Mouse (Mus musculus) testis, postnatal 10 days (tissue): ENCODE data around the gene Phc2.
"Not testable (repeated sequence)": the region's sequence is repeated elsewhere in the genome, so short reads cannot be mapped to it uniquely, and the experiment has no call there.

Experiments used
- DNase-seq: peaks from one replicate; pipeline ENCODE4 v3.0.0; 2021; ENCODE audit warnings: low spot score

The Phc2 gene

DNA sequence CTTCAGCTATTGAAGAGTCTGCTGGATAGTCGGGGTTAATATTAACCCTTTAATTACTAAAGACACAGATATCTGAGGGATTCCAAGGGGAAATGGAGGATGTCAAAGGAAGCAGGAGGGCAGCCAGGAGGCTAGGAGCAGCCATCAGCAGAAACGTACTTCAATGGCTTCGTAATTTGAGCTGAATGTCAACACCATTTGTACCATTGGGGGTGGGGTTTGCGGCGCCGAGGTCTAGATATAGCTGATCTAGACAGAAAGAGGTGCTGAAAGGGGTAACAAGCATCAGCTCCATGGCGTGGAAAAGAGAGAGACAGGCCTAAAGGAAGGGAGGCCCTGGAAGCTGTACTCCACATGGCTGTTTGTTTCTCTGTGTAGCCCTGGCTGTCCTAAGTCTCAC is 7.7 kb upstream of the Phc2 start:
- DNase-seq: no peak

DNA sequence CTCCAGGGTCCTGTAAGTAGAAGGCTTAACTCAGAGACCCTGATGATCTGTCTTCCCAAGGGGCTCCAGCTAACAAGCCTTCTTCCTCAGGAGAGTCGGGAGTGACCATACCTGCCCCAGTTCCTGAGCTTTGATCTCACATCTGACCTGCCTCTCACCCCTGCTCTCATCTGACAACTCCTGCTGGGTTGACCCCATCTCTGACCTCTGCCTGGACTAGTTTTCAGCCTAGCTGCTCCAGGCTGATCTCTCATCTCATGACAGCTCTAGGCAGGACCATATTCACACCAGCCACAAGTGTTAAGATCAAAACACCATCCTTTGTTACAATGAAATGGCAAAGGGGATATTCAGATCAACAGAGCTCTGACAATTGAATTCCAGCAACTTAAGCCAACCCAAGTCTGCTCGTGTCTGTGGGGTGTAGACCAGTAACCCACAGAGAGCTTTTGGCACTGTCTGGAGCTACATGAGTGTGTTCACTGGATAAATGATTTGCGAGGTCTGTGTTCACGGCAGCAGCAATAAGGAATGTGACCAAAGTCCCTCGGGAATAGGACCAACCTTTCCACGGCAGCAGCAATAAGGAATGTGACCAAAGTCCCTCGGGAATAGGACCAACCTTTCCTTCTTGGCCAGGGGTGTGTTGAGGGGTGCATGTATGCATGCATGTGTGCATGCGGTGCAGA is 5.8 kb upstream of the Phc2 start:
- no peak for DNase-seq

DNA sequence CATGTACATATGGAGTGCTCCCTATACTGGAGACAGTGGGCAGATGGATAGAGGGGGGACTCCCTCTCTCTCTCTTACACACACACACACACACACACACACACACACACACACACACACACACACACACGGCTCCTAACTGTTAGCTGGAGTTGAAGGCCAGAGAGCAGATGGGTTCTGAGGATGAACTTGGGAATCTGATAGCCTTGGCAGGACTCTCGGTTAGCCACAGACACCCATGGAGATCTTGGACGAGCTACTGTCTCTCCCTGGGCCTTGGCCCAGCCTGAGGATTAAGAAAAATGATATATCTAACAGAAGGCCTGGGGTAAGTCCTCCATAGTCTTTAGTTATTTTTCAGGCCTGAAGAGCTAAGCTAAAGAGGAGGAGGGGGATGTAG is 3.0 kb upstream of the Phc2 start:
- no peak for DNase-seq

DNA sequence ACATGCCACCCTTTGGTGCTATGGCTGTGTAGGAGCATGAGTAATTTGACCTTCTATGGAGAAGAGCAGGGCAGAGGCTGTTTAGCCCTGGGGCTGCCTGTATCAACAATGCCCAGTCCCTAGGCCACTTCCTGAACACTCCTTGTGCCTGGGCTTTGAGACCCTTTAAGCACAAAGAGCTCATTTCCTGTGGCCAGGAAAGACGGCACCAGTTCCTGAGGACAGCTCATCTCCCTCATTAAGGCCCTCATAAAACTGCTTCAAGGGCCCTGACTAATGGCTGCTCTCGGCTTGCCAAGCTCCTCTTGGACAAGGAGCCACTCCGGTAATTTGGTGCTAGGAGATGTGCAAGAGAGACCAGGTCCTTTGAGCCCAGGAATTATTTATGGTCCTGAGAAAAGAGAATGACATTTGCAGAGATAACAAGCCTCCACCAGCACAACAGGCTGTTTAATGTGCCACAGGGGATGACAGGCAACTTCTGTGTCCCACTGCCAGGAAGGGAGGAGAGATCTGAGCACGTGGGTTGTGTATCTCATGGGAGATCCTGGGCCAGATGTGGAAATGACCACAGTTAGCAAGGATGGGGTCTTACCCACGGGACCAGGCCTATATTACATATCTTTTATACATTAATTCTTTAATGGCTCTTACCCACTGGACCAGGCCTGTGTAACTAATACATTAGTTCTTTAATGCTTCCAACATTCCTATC is 1.8 kb upstream of the Phc2 start:
- DNase-seq: no peak

DNA sequence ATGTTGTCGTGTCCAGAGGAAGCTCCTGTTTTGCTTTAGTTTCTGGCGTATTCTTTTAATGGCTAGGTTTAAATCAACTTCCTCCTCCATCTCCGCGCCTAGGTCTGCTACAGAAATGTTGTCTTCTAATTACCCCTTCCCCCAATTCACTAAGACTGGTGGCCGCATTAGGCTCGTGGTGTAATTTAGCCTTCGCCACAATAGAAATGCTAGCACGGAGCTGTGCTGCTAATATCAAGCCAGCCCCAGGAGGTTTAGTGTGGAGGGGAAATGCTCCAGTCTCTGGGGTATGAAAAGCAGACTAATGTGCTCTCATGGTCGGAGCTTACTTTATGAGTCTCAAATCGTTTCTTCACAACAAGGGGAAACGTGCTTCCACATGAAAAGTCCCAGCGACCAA is 944 bp downstream of the Phc2 start:
- no peak for DNase-seq

DNA sequence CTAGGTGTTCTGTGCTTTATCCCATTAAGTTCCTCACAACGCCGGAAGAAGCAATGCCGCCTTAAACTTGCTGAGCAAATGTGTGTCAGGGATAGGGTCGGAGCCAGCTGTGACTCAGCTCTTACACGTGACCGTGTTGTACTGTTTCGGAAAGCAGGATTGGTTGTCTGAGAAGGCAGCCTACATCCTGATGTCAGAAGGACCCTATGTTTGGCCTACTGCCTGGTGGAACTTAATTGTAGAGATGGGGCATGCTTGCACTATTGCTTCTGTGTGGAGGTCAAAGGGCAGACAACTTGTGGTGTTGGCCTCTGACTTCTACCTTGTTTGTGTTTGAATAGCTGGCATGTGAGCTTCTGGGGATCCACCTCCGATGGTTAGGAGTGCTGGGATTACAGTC is 5.7 kb downstream of the Phc2 start:
- no peak for DNase-seq

DNA sequence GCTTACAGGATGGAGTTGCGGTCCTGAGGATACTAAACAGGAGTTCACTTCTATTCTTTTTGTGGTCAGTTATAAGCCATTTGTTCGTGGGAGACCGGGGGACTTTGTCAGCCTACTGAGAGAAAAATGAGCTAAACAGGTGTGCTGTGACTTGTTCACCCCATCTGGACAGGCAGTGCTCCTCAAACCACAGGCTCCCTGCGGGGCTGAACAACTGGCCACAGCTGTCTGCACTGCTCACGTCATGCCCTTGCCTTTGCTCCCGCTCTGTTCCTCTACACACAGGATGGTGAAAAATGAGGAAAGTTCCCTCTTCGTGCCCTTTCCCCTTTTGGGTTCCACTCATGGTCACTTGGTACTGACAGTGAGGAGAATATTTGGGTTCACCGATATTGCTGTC is 6.6 kb downstream of the Phc2 start:
- no peak for DNase-seq

DNA sequence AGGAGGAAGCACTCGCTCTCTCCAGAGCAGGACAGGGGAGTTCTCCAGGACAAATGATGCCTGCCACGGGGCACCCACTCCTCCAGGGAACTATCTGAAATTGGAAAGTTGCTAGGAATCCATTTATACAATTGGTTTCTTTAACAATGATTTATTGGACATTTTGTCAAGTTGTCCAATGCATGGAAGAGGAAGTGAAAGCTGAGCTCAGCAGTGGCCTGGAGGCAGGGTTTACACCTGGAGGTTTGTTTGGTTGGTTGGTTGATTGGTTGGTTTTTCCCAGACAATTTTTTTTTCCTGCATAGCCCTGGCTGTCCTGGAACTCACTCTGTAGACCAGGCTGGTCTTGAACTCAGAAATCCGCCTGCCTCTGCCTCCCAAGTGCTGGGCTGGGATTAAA is 9.5 kb downstream of the Phc2 start:
- DNase-seq: no peak

DNA sequence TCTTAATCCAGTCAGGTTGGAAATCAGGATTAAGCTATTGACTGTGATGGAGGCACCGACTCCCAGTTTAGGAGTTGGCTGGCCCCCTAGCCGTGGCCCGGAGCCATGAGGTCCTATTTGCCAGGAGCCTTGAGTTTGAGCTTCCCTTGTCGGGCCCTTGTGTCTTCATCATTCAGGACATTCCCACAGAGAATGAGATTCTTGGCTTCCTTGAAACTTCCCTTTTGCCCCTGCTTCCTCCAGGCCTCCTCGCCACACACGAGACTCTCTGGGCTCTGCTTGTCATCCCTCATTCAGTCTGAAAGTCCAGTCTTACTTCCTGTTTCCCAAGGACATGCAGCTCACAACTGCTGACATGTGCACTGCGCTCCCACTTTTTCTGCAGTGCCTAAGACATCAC is 11.9 kb downstream of the Phc2 start:
- not testable (repeated sequence) for DNase-seq

DNA sequence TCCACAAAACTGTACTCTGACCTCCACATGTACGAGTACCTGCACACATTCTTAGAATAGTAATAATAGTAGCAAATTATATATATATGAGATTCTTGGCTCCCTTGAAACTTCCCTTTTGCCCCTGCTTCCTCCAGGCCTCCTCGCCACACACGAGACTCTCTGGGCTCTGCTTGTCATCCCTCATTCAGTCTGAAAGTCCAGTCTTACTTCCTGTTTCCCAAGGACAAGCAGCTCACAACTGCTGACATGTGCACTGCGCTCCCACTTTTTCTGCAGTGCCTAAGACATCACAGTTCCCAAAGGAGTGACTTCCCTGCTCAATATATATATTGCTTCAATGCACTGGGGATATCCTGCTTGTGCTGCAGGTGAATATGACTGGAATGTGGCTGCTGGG is 12.7 kb downstream of the Phc2 start:
- DNase-seq: not testable (repeated sequence)

DNA sequence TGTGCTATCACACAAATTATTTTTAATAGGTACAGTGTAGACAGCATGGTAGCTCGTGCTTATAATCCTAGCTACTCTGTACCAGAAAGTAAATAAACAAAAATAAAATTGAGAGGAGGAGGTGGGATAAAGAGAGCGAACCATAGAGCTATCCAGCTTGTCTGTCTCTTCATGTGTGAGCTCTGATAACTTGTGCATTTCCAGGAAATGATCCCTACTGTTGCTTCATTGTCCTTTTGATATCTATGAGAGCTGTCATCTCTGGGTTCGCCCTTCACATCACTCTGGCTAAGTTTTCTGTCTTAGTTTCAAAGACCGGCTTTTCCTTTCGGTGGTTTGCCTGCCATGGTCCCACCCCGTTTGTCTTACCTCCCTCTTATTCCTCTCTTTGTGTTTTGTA is 14.7 kb downstream of the Phc2 start:
- no peak for DNase-seq

DNA sequence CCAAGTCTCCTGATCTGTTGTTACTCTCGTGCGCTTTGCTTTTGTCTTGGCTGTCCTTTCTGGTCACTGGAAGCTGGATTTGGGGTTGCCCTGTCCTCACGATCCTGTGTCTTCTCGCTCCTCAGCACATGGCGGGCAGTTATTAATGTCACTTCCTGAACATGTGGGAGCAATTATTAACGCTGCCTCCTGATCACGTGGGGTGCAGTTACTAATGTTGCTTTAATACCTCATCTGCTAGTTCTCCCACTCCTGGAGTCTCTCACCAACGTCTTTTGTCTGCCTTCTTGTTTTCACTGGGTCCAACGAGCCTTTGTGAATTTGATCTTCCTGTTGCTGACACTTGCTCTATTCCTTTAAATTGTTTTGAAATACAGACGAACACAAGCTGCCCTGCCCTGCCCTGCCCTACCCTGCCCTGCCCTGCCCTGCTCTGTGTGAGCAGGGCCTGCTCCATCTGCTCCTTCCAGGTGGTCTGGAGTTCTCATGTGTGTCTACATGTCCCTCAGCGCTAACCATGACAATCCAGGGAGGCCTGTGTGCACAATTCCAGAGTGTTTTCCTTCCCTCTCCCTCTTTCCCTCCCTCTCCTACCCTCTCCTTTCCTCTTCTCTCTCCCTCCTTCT is 16.2 kb downstream of the Phc2 start:
- DNase-seq: no peak

DNA sequence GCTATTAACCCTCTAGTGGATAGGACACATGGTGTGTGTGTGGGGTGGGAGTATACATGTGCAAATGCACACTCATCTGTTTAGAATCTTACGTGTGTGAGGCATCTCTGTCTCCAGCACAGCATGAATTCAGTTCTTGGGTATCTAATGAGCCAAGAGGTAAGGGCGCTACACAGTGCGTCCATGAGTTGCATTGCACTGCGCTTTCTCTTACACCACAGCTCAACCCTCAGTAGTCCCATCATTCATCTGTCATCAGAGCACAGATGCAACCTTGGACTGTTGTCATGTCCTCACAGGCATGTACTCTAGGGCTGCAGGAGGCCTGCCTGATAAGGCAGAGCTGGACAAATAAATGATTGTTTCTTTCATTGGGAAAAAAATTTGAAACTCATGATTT is 18.0 kb downstream of the Phc2 start:
- DNase-seq: no peak

DNA sequence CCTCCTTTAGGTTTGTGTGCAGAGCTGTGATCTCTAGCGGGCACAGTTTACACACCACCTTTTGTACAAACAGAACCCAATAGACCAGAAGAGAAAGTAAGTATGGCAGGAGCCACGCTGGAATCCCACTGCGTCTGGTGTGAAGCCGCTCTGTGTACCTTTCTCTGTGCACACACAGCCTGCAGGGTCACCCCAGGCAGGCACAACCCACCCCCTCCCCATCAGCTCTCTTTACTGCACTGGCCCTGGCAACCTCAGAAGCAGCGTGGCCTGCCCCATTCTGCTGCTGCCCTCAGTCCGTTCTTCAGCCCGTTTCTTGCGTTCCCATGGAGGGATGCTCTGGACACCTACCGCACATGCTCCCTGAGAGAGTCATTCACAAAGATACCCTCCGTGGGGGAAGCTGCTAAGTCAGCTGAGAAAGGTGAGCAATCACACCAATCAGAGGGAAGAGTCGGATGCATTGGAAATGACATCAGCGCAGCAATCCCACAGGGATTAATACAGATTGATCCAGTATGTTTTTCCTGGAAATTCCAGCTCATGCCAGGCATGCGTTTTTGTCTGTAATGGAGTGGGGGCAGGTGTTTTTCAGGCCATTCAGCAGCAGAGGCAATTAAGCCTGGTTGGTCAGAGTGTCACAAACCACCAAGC is 24.2 kb downstream of the Phc2 start:
- DNase-seq: no peak

DNA sequence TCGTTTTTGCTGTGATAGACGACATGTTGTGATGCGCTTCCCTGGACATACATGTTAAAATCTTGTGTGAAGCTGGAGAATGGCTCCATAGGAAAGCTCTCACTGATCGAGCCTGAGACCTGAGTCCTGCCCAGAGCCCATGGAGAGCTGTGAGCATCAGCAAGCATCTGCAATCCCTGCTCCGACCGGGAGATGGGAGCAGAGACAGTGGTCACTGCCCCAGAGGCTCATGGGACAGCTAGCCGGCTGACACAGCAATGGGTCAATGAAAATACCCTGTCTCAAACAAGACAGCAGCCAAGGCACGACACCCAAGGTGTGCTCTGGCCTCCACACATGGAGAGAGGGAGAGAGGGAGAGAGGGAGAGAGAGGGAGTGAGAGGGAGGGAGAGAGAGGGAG is 26.6 kb downstream of the Phc2 start:
- peak; percentile 73 for DNase-seq

DNA sequence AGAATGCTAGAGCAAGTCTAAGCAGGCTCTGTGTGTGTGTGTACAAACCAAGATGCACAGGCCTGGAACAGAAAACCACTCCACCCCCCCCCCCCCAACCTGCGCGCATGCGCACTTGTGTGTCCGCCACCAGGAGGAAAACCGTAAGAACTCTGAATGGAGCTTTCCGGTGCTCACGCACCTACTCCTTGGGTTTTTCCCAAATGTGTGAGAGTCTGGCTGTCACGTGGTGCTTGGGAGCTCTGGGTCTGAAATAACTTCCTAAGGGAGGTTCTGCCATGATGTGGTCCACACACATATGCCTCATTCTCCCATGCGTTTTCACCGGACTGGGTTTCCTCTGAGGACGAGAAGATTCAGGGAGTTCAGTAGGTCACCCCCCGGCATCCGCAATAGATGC is 27.8 kb downstream of the Phc2 start:
- no peak for DNase-seq

DNA sequence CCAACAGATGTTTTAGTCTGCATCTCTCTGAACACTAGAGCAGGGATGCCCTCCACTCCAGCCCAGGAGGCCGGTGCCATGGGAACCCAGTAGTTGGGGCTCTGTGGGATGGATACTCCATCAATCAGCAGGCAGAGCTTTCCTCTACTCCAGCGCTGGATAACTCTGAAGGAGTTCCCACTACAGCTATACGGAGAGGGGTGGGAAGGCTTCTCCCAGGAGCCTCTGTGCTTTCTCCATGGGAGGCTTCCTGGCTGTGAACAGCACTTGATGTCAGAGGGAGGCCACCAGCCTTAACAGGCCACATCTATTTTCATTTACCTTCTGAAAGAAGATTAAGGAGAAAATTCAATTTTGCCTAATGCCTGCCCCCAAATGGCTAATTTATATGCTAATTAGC is 29.2 kb downstream of the Phc2 start:
- DNase-seq: no peak

DNA sequence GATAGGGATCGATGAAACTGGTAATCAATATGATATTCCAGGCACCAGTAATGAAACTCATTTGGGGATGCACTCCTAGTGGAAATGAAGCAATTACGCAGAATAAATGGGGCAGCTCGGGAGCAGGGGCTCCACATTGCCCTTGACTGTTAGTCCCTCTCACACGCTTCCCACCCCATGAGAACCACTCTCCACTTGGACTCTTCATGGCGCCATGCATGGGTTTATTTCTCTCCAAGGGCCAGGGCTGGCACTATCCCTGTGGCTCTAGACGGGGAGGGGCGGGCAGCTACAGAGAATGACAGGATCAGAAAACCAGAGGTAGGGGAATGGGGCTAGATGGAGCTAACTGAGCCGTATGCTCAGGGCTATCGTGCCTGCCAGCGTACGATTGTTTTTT is 29.6 kb downstream of the Phc2 start:
- DNase-seq: no peak

DNA sequence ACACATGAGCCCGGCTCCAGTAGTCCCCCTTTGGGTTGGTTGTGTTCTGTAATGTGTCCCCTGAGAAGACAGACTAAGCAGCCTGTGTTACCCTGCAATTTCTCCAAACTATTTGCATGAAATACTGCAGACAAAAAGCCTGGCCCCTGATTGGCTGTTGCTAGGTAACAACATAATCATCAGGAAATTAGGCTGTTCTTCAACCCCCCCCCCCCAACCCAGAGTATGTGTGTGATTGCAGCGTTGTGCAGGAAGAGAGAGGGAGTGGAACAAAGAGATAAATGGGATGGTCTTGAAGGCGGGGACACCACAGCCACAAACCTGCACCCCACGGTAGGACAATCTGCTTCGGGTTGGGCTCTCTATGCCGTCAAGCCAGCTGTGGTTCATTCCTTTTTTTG is 34.0 kb downstream of the Phc2 start:
- no peak for DNase-seq

DNA sequence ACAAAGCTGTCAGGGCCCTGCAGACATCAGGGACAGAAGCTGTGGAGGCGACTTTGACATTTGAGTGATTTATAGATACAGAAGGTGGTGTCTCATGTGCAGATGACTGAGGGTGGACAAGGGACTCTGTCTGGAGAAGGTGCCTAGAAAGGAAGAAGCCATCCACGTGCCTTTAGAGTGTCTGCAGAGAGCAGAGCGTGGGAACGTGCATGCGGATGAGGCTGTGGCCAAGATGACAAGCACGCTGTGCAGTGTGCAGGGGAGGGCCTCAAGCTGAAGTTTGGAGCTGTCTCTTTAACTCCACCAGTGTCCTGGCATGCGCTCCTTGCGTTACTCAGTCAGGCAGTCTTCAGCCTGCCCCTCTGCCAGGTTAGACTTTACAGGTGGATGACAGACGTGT is 34.5 kb downstream of the Phc2 start:
- DNase-seq: no peak

DNA sequence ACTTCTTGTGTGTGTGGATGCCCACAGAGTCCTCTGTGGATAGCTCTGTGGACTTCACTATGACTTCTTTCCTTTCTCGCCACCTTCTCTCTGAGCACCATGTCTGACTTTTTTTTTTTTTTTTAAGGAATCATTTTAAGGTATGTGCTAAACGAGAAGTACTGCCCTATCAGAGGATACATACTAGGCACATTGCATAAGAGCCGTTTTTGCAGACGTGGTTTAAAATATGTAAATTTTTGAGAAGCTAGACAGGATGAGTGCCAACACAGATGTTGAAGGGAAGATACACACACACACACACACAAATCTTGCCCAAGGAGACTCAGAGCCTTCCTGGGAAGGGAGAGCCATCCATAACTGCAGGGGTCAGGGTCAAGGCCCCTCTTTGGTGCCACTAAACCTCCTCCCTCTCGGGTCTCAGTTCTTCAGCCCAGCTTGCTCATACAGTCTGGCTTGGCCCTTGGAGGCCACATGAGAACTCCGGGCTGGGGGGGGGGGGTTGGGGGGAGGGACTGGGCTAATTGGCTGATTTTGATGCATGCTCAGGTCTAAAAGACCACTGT is 35.3 kb downstream of the Phc2 start:
- DNase-seq: no peak

DNA sequence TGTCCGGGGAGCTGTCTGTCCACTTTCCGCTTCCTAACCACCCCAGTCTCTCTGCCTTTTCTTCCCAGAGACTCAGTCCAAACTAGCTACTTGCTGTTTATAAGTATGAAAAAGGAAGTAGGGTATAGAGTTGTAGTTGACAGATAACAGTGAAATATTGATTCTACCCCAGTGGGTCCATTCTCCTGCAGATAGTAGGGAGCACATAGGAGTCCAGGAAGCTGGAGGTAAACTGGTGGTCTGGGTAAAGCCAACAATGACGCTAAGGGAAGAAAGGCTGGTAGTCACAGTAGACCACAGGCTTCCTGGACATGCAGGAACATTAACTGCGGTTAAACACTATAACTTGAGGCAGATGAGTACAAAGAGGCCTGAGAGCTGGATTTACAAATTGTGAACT is 36.7 kb downstream of the Phc2 start:
- no peak for DNase-seq
